Mouse (Mus musculus) hindbrain, embryonic 10.5 days (tissue): ENCODE data around the gene Foxd2. TPM values are rescaled to one million over a fixed set of nuclear protein-coding genes. Genes with fewer than 3 reads are reported as not detected.

Experiments used
- DNase-seq: peaks from one replicate; pipeline ENCODE4 v3.0.0-alpha.2; 2017; ENCODE audit warnings: low spot score
- H3K27ac ChIP-seq: fragments of 300-500 bp; sonication (generic); 2 replicates; pipeline ENCODE4 v1.5.1; 2016; ENCODE audit warnings: mild to moderate bottlenecking, moderate library complexity
- H3K27me3 ChIP-seq: fragments of 300-500 bp; sonication (generic); 2 replicates; pipeline ENCODE4 v1.6.1; 2016; ENCODE audit warnings: mild to moderate bottlenecking; ENCODE audit not compliant: poor library complexity, insufficient read depth, severe bottlenecking
- H3K36me3 ChIP-seq: fragments of 300-500 bp; sonication (generic); 2 replicates; pipeline ENCODE4 v1.6.1; 2016; ENCODE audit warnings: mild to moderate bottlenecking, moderate library complexity
- H3K4me1 ChIP-seq: fragments of 300-500 bp; sonication (generic); replicated peaks from 2 replicates; pipeline ENCODE4 v1.6.1; 2016; ENCODE audit warnings: mild to moderate bottlenecking
- H3K4me3 ChIP-seq: fragments of 300-500 bp; sonication (generic); 2 replicates; pipeline ENCODE4 v1.5.1; 2016; ENCODE audit warnings: mild to moderate bottlenecking, moderate library complexity
- H3K9me3 ChIP-seq: fragments of 300-500 bp; sonication (generic); 2 replicates; pipeline ENCODE4 v1.6.1; 2016; ENCODE audit warnings: mild to moderate bottlenecking, moderate library complexity
- WGBS: fragments of 180-500 bp; shearing (Covaris S2); methylation state at CpG from one replicate; pipeline ENCODE4 v1.1.7; 2016; 5-methylcytosine and 5-hydroxymethylcytosine counted together
- polyA plus RNA-seq: library from polyadenylated mRNA; unstranded; fragments of >200 nt; fragmentation: Nextera tagmentation; extraction: Ambion mirVana; gene quantifications from 2 replicates; pipeline ENCODE4 v1.2.1, GENCODE M21; 2016

Foxd2 gene
- 2.2 and 3.1 TPM in 2 replicates for polyA plus RNA-seq

DNA sequence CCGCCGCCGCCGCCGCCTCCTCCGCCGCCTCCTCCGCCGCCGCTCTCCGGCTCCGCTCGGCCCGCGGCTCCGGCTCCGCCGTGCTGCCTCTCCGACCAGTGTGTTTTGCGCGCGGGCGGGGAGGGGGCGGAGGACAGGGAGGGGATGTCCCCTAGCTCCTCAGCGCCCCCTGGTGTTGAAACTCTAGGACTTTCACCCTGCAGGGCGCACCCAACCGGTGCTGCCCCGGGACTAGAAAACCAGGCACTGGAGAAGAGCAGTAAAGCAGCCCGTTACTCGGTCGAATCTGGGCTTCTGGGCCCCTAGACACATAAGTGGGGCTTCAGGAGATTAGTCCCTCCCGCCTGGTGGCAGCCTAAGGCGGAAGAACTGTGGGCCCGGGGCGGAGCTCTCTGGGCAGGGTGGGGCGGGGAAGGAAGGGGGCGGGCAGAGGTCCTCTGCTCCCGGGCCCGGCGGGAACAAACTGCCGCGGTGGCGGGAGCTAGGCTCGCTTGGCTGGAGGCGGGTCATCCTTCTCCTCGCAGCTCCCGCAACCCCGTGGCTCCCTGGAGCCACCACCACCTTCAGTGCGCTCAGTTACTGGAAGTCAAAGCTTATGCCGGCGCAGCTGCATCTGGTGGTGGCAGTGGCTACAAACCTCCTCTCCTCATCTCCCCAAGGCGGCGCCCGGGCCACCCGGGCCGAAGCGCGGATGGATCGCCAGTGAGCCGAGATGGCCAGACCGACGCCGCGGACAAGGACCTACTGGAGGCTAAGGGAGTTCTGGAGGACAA is at the start of gene Foxd2:
Foxd2 (minus strand) TSS at position 45 of the 773 bp plus-strand sequence.
- H3K9me3 ChIP-seq = no peaks in the 10 kb centered on the region
- no peaks in the 10 kb centered on the region for H3K36me3 ChIP-seq
- H3K4me1 ChIP-seq = peaks cover 29% of the 10 kb centered on the region
- H3K27ac ChIP-seq = peak within 1 kb of the TSS; percentile 84
- H3K4me3 ChIP-seq = peak within 1 kb of the TSS; percentile 59
- WGBS = under 1% methylated on average over 64 of the region's 64 CpGs
- peaks cover 100% of the 10 kb centered on the region for H3K27me3 ChIP-seq
- peak; percentile 94 for DNase-seq

DNA sequence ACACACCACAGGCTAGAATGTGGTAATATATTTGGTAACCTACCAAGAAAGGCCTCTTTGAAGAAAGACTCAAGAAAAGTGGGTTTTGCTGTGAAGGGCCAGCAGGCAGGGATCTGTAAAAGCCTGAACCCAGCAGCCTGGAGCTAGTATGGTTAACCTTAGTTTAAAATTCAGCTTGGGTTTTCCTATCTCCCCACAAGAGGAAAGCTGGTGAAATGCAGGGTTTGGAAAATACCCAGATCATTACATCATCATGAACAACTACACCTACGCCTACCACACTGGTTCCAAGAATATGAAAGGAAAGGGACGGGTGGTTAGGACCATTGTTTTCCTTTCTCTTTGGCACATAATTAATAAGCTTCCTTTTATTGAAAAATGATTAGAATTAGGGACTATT is 49.6 kb upstream of the Foxd2 start:
- Histone ChIP-seq H3K27ac (no peak overlapping the region), H3K27me3 (no peaks in the 10 kb centered on the region), H3K4me3 (no peak overlapping the region), H3K9me3 (no peaks in the 10 kb centered on the region), H3K36me3 (peaks cover 29% of the 10 kb centered on the region), H3K4me1 (0 out of 2 replicates have a peak, but pooled peaks cover 3% of the 10 kb centered on the region)
- DNase-seq = no peak
- WGBS = 88% methylated on average over 2 of the region's 2 CpGs

DNA sequence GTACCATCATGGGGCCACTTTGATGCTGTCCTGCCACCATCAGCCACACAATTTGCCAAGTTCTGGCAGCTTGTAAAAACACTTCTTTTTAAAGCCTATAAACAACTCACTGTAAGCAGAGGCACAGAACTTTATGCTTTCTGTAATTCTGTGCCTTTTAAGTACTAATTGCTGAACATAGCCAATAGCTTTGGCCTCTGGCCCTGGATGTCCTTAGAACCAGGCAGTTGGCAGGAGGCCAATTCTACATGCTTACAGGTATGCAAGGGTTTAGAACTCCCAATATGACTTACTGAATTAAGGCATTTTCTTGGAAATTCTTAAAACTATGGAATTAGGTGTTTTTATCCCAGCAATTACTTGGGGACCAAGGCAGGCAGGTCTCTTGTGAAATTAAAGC is 48.7 kb upstream of the Foxd2 start:
- Histone ChIP-seq H3K4me1 (0 out of 2 replicates have a peak, but pooled peaks cover 6% of the 10 kb centered on the region), H3K27ac (no peak overlapping the region), H3K9me3 (no peaks in the 10 kb centered on the region), H3K36me3 (peaks cover 21% of the 10 kb centered on the region), H3K4me3 (no peak overlapping the region), H3K27me3 (no peaks in the 10 kb centered on the region)
- no peak for DNase-seq

DNA sequence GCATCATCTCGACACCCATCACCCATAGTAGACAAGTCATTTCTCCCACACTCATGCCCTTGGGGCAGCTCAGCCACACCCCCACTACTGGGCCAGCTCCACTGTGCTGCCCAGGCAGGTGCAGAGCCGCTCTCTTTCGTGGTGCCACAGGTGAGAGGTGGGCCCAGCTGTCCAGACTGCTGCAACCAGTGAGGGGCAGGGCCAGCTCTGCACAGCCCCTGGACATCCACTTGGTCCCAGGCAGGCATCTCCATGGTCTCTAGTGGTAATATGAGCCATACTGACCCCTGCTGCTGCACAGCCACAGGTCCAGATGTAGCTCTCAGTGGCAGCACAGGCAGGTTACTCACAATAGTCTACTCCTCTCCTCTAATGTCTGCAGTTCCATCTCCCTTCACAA is 44.5 kb upstream of the Foxd2 start:
- DNase-seq = no peak
- Histone ChIP-seq H3K4me3 (no peak overlapping the region), H3K27ac (no peak overlapping the region), H3K4me1 (0 out of 2 replicates have a peak, but pooled peaks cover 6% of the 10 kb centered on the region), H3K9me3 (no peaks in the 10 kb centered on the region), H3K27me3 (peaks cover 13% of the 10 kb centered on the region; the same call in 1 of the 2 replicates), H3K36me3 (no peaks in the 10 kb centered on the region)
- 83% methylated on average over 3 of the region's 3 CpGs for WGBS

DNA sequence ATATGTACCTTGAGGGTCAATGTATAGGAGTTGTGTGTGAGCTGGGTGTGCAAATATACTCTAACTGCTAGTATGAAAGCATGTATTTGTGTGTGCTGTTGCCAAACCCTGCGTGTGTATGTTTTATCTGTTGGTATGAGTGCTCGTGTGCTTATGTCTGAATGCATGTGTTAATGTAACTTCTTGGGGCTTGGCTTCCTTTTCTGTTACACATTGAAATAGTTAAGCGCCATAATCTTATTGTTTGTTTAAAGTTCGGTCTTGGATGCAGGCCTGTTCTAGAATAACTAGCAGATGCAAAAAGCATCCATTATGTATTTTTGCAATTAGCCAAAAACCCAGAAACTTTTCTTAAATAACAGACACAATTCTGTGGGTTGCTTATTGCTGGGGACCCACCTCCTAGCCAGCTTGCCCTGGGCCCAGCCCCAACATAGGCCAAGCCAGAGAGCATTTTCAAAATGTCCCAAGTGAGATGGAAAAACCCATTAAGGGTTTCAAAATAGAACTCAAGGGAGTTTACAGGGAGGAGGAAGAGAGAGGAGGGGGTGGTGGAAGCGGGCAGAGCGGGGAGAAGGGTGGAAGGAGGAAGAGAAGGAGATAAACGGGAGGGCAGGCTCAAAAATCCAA is 39.3 kb upstream of the Foxd2 start:
- no peak for DNase-seq
- peaks cover 52% of the 10 kb centered on the region for H3K27me3 ChIP-seq
- WGBS = 63% methylated on average over 7 of the region's 7 CpGs

DNA sequence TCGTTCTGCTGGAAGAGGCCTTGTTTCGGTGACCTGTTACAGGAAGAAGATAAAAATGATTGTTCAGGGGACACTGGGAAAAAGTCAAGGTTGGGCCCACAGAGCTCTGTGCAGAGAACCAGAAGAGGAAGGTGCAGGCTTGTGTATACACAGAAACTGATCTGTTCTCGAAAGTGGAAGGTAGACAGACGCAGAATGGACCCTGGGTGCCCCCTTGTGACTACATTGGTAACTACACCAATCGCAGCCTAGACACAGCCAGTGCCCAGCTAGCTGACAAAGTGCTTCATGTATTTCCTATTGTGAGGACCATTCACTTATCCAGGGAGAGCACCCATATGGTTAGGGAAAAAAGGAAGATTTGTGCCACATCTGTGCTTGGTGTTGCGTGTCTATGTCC is 38.7 kb upstream of the Foxd2 start:
- WGBS = 32% methylated on average over 6 of the region's 6 CpGs
- Histone ChIP-seq H3K27ac (no peak overlapping the region), H3K36me3 (no peaks in the 10 kb centered on the region), H3K9me3 (no peaks in the 10 kb centered on the region), H3K4me3 (no peak overlapping the region), H3K4me1 (peaks cover 13% of the 10 kb centered on the region), H3K27me3 (peaks cover 52% of the 10 kb centered on the region)
- peak; percentile 74 for DNase-seq

More for the DNA sequence above, 39.3 kb upstream of the Foxd2 start:
- H3K27ac ChIP-seq = no peak overlapping the region
- peaks cover 8% of the 10 kb centered on the region for H3K4me1 ChIP-seq
- no peaks in the 10 kb centered on the region for H3K36me3 ChIP-seq
- no peaks in the 10 kb centered on the region for H3K9me3 ChIP-seq
- no peak overlapping the region for H3K4me3 ChIP-seq

DNA sequence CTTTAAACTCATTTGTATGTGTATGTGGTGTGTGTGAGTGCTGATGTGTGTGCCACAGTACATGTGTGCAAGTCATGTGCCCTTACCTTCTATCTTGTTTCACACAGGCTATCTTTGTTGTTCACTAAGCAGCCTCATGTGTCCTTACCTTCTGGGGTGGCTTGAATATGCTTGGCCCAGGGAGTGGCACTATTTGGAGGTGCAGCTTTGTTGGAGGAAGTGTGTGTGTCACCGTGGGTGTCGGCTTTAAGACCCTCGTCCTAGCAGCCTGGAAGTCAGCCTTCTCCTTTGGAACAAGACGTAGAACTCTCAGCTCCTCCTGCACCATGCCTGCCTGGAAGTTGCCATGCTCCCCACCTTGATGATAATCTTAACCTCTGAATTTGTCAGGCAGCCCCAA is 37.7 kb upstream of the Foxd2 start:
- Histone ChIP-seq H3K4me3 (no peak overlapping the region), H3K27me3 (peaks cover 52% of the 10 kb centered on the region), H3K9me3 (no peaks in the 10 kb centered on the region), H3K4me1 (peaks cover 20% of the 10 kb centered on the region), H3K27ac (no peak overlapping the region), H3K36me3 (no peaks in the 10 kb centered on the region)
- no peak for DNase-seq
- 88% methylated on average over 4 of the region's 4 CpGs for WGBS

DNA sequence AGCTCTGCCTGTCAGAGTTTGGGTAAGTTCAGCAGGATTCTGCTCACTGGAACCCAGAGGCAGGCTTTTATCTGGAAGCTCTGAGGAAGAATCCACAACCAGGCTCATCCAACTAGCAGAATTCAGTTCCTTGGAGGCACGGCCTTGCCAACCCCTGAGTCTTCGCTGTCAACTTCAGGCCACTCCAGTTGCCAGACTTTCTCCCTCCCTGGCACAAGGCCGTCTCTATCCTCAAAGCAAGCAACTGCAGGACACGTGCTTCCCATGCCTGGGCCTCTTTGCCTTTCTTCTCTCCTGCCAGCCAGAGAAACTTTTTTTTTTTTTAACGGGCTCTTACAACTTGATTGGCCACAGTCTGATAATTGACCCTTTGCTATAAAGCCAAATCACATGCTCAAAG is 36.3 kb upstream of the Foxd2 start:
- no peak for DNase-seq
- Histone ChIP-seq H3K4me3 (no peak overlapping the region), H3K36me3 (no peaks in the 10 kb centered on the region), H3K27ac (no peak overlapping the region), H3K27me3 (peaks cover 50% of the 10 kb centered on the region), H3K4me1 (peaks cover 20% of the 10 kb centered on the region), H3K9me3 (no peaks in the 10 kb centered on the region)
- WGBS = 43% methylated on average over 5 of the region's 5 CpGs

DNA sequence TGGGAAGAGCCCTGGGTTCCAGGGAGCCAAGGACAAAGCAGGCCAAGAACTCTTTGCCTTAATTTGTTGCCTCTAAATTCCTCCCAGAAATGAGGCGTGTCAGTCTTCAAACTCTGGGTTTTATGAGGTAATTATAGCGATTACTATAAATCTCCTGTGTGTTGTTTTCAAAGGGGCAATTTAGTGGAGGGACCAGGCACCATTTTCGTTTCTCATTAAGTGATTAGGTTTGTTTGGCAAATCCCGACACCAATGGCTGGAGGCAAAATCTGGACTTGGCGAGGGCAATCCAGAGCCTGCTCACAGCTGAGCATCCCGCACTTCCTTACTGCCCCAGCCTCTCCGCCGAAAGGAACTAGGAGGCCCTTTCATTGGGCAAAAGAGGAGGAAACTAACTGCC is 33.9 kb upstream of the Foxd2 start:
- WGBS = 64% methylated on average over 8 of the region's 8 CpGs
- Histone ChIP-seq H3K9me3 (no peaks in the 10 kb centered on the region), H3K36me3 (no peaks in the 10 kb centered on the region), H3K4me1 (peaks cover 23% of the 10 kb centered on the region), H3K27ac (no peak overlapping the region), H3K27me3 (peaks cover 52% of the 10 kb centered on the region), H3K4me3 (no peak overlapping the region)
- DNase-seq = no peak

DNA sequence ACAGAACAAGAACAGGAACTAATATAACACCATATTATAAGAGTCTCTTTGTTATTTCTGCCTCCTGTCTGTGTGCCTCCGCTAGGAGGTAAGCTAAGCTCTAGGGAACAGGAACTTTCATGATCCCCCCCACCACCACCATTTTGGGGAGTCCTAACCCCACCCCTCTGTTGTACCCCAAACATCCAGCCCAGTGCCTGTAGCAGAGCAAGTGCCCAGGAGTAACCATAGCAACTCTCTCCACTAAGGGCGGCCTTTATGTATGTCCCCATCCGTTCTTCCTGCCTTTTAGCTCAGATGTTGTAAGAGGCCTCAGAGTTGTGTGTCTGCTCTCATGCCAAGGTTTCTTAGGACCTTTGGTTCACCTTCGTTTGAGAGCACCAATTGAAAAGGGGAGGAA is 33.4 kb upstream of the Foxd2 start:
- Histone ChIP-seq H3K4me3 (no peak overlapping the region), H3K27me3 (peaks cover 51% of the 10 kb centered on the region), H3K27ac (no peak overlapping the region), H3K4me1 (peaks cover 23% of the 10 kb centered on the region), H3K36me3 (no peaks in the 10 kb centered on the region), H3K9me3 (no peaks in the 10 kb centered on the region)
- WGBS = 49% methylated on average over 4 of the region's 4 CpGs
- no peak for DNase-seq

DNA sequence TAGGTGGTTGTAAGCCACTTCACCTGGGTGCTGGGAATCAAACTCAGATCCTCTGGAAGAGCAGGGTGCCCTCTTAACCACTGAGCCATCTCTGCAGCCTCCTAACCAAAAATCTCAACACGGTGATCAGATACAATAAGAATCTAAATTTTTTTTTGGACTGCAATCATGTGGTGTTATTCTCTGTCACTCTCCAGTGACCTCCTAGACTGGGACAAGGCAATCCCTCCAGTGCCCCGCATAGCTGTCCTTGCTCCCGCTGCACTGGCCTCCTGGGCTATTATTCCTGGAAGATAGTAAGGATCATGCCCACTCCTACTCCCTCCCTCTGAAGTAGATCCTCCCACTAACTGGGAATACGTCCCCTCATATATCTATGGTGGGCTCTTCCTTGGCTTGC is 32.6 kb upstream of the Foxd2 start:
- DNase-seq = no peak
- H3K27me3 ChIP-seq = peaks cover 43% of the 10 kb centered on the region

DNA sequence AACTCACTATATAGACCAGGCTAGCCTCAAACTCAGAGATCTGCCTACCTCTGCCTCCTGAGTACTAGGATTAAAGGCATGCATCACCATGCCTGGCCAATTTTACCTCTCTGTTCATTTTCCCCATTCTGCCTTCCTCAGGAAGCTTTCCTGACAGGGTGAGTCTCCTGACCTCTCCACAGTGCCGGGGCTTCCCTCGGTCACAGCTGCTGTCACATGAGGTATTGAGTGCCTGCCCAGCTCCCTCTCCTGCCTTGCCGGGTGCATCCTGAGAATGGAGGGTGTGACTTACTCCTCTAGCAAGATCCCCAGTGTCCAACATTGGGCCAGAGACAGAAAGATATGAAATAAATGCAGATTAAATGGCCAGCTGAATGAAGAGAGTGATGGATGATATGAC is 29.6 kb upstream of the Foxd2 start:
- H3K4me1 ChIP-seq = peaks cover 16% of the 10 kb centered on the region; the same call in 1 of the 2 replicates
- no peaks in the 10 kb centered on the region for H3K36me3 ChIP-seq
- no peak overlapping the region for H3K27ac ChIP-seq
- no peak for DNase-seq
- H3K9me3 ChIP-seq = no peaks in the 10 kb centered on the region
- no peak overlapping the region for H3K4me3 ChIP-seq
- H3K27me3 ChIP-seq = peaks cover 31% of the 10 kb centered on the region
- 66% methylated on average over 3 of the region's 3 CpGs for WGBS

More for the DNA sequence above, 32.6 kb upstream of the Foxd2 start:
- Histone ChIP-seq H3K27ac (no peak overlapping the region), H3K4me1 (peaks cover 23% of the 10 kb centered on the region), H3K9me3 (no peaks in the 10 kb centered on the region), H3K36me3 (no peaks in the 10 kb centered on the region), H3K4me3 (no peak overlapping the region)
- WGBS = 75% methylated on average over 4 of the region's 4 CpGs

DNA sequence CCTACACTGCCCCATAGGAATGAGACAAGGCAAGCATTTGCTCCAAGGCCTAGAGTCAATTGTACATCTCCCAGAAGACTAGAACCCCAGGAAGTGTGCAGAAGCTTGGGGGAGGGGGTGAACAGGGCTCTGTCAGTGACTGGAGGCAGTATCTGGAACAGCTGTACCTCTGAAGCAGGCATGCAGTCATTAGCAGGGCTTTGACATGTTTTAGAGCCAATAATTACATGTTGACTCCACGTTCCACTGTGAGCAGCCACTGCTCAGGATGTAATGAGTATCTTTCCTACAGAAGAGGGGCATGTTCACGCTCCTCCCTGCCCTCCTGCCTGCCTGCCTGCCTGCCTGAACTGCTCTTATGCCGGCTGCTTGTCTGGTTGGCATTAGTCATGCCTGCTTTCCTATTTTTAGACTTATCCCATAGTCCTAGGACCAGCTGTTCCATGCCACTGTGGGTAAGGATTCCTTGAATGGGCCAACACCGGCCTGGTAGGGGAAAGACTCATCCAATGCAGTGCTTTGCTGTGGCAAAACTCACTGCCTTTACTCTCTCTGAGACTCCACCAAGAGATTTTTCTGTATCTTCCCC is 28.9 kb upstream of the Foxd2 start:
- H3K27ac ChIP-seq = no peak overlapping the region
- DNase-seq = no peak
- H3K36me3 ChIP-seq = no peaks in the 10 kb centered on the region
- H3K9me3 ChIP-seq = no peaks in the 10 kb centered on the region
- H3K4me1 ChIP-seq = peaks cover 11% of the 10 kb centered on the region; the same call in 1 of the 2 replicates
- H3K4me3 ChIP-seq = no peak overlapping the region
- 70% methylated on average over 4 of the region's 4 CpGs for WGBS
- peaks cover 34% of the 10 kb centered on the region for H3K27me3 ChIP-seq
